Mouse (Mus musculus) adrenal gland, adult 18-20 months (tissue): ENCODE measurements at regions not wholly inside any gene's neighbourhood (a gene's known extent, or its start where the extent isn't known, plus 50 kb on each side); places are given as distances from the start of the nearest gene placed in this dataset.
"Not testable (repeated sequence)": the region's sequence is repeated elsewhere in the genome, so short reads cannot be mapped to it uniquely, and the experiment has no call there.

Source experiments
- DNase-seq, 2 experiments: peaks; one replicate each; pipeline ENCODE4 v3.0.0; 2021 to 2022; ENCODE audit warnings: low spot score in 2 of 2

DNA sequence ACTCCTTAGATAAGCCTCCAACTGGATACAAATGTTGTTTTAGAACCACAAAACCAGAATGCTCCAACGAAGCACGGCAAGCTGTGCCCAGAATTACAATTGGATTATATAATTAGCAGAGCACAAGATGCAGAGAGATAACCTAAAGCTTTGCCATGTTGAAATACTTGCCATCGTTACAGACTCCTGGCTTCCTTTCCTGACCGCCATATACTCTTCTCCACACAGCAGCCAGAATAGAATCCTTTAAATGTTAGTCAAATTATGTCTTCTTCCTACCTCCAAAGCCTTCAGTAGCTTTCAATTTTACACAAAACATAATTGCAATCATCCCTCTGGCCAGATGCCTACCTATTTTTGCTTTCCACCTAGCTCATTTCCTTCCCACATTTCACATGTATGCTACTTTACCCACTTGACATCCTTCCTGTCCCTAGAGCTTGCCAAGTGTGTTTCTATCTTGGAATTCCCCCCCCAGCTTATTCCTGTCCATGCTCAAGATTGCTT is 52.8 kb upstream of the G2e3 start:
- DNase-seq, result no peak

DNA sequence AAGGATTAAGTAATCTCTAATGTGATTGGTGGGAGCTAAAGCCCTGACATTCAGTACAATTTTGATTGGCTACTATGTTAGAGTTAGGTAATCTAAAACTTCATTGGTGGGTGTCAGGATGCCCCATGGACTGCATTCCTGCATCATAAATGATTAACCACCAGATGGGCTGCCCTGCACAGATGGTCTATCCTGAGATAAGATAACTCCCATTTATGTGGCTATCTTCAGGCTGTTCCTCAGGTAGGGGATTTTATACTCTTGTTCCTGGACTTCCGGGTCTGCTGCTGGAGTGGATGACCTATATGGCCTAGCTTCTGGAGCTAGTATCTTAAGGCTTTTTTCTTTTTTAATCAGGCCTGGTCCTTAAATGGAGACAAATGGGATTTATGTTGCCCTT is 69.5 kb upstream of the G2e3 start:
- DNase-seq, result no peak

GRCm38 (mm10) chr12:51275818-51276538 is 71.9 kb upstream of the G2e3 start:
- no peak for DNase-seq

- no peak for DNase-seq
Observed at GRCm38 (mm10) chr12:51273486-51273885, 74.4 kb upstream of the G2e3 start.

DNA sequence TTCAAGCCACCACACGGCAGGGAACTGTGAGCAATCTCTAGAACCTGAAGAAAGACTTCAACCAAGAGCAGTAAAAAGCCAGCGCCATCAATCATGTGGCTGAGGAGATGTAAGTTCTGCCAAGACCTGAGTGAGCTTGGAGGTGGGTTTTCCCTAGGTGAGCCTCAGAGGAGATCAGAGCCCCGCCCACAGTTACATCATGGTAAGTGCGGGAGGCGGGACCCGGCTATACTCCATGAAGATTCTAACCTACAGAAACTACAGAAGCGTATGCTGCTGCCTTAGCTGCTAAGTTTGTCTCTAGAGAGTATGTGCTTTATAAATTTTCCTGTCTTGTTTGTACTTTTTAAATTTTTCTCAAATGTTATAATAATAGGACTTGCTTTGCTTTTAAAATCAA is 105.0 kb upstream of the G2e3 start:
- no peak for DNase-seq

DNA sequence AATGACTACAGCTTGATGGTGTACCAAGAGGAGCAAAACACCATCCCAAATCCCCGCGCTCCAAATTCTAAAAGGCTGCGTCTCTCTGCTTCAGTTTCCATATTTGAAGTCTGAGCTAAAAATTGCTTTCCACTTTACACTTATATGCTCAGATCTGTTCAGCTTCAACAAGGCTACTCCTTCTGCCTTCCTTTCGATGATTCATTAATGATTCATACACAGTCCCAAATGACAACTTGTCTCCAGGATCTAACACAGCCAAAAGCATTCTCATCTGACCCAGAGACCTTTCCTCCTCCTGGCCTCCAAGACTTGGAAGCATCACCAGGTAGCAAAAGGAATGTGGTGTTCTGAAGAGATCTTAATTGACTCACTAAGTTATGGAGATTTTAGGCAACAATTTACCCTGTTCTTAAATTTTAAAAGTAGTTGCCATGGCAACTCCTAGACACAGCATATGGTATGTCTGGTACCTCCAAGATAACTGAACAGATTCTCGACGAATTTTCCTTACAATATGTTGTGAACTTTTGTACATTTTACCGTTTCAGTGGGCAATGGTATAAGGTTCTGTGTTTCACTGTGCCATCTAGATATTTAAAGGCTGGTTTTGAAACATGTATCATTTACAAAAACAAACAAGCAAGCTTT is 106.6 kb upstream of the G2e3 start:
- peak in 1 of 2 experiments; percentile 5 for DNase-seq

DNA sequence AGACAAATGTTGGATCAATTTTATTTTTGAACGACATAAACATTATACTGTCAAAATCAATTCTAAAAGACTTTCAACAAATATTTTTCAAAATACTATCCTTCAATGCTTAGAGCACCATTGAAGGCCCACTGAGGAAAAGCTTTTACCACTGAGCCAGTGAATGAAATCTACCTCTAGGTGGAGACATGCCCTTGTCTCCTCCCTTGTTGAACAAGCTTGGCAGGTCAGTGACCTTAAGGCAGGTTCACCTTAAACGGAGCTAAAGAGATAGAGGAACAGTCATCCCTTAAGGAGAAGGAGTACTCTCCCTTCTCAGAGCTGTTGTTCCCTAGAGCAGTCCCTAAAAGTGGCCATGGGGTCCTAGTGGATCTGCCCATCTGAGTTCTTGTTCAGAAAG is 136.2 kb upstream of the G2e3 start:
- DNase-seq, result no peak

DNA sequence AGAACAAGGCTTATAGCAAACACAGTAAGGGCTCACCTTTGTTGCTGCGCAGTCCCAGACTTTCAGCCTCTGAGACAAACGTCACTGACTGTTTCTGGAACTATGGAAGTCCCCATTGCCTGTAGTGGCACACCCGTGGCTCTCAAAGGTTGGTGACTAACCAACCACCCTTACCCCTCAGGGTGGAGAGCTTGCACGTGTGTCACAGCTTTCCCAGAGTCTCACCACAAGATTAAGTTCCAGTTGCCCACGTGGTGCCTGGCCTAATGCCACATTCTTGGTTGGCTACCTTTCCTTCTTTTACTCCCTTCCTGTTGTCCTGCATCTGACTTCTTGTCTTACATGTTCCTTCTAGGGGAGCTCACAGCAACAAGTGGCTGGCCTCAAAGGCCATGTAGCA is 151.6 kb upstream of the G2e3 start:
- DNase-seq, result no peak

- DNase-seq, result no peak
Observed at GRCm38 (mm10) chr12:51195136-51195535, 152.7 kb upstream of the G2e3 start.

GRCm38 (mm10) chr12:51190754-51191153 is 157.1 kb upstream of the G2e3 start:
- no peak for DNase-seq

DNA sequence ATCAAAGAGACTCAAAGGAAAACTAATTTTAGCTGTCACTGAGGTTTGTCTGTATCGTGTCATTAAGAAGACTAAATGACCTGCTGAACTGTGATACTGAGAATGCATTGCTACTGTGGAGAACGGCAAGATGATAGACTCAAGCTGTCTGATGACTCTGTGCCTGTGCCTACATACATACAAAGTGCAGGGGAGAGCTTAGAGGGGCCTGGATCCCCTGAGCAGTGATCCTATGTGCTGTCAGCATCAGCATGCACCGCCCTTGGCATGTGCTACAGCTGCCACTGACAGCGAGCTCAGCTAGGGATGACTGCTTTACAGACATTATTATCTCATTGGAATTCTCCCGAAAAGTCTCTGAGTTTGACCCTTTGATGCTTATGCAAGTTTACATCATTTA is 157.7 kb upstream of the G2e3 start:
- no peak for DNase-seq

DNA sequence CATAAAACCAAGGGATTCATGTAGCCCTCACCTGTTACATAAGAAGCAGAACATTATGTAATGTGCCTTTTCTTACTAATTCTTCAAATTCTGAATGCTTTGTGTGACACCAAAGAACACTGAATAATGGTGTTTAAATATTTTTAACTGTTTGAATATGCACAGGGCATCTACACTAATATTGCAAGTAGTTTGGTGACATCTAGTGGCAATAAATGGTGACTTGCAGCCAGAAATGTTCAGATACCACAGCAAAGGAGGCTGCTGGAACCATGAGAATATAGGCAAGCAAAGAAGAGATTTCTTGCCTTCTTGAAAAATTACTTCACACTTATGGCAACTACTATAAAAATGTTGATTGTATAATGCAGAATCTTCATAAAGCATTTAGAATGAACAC is 159.6 kb upstream of the G2e3 start:
- no peak for DNase-seq

DNA sequence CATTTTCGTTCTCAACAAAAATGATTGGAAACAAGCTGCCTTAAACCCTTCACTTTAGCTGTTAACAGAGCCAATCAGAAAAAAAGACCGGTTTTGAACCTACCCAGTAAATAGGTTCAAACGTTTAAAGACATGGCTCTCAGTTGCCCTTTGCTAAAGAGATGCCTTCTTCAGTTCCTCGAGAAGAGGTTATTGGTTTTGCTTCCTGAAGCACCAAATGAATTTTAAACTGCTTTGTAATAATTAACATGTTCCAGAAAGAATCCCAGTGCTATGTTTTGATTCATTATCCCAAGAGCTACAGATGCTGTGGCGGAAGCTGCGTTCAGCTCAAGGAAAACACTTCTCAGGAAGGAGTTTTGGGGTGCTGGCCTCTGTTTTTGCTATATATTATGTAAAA is 160.1 kb upstream of the G2e3 start:
- DNase-seq, result no peak

DNA sequence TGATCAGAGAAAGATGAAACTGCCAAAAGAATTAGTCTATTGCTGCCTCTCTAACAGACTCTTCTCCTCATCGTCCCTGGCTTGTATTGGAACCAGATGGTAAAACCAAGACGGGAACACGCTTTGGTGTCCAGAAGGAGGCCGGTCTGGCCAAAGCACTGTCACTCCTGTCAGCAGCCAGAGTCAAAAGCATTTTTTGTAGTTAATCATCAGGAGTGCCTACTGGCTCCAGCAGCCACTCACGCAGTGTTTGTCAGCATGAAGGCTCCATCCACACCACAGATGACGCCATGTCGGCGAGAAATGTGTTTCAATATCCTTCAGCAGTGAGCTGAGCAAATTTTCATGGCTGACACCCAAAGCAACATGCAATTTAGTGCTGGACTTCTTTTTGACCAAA is 162.1 kb upstream of the G2e3 start:
- no peak for DNase-seq

DNA sequence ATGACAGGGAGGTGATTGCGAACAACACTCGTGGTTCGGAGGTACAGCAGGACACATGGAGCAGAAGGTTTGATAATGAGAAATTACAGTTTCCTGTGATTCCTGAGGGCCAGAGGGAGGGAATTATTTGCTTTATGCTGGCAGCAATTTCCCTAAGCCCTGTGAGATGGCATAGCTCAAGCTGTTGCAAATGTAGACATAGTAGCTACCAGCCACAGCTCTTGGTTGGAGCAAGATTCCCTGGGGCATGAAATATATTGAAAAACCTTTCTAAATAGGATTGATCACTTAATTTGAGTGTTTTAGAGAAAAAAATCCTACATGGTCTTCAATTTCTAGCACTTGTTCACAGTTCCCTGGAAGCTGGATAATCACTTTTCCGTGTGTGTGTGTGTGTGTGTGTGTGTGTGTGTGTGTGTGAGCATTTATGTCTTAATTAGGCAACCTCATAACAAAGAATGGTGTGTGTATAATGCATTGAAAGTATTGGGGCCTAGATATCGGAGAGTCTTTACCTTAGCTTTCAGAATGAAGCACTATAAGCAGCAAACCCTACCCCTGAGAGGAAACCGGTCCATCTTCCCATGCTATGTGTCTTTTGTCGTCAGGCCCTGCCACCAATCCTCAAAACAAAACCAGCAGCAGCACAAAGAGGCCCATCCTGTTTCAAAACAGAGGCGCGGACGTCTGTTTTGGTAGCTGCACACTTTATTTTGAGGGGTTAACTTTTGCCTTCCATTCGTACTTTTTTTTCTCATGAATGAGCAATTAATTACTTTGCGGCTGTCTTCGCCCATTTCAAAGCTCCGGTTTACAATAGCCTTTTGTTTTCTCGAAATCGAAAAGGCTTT is 172.7 kb upstream of the G2e3 start:
- no peak for DNase-seq

DNA sequence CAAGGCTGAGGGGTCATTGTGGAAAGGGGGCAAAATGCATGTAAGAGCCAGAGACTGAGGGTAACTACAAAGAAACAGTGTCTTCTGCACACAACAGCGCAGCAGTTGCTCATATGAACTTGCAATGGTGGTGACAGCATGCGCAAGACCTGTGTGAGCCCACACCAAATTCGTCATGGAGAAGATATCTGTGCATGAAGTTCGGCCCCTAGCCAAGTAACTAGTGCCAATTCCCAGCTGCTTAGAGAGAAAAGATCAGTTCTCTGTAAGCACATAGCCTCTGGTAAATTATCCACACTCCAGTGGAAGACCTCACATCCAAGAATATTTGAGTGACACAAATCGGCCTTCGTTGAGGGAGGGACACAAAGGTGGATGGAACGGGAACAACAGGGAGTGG is 182.7 kb upstream of the G2e3 start:
- no peak for DNase-seq

GRCm38 (mm10) chr12:51160995-51161394 is 186.9 kb upstream of the G2e3 start:
- no peak for DNase-seq

DNA sequence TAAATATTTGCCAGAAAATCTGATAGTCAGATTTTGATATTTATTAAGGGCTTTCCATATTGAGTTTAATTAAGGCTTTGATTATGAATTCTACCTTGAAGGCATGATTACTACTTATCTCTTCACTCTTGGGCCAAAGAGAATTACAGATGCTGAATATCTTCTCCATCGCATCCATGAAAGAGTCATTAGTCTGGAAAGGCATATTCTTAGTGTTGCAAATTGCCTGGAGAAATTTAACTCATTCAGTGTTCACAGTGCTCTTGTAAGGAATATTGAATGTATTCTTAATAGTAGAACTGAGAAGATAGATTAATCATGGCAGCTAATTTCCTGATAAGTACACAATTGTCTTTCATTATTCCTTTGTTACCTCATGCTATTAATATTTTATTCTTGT is 187.7 kb upstream of the G2e3 start:
- DNase-seq, result no peak

- DNase-seq, result no peak
Observed at GRCm38 (mm10) chr12:51147963-51148362, 199.9 kb upstream of the G2e3 start.

DNA sequence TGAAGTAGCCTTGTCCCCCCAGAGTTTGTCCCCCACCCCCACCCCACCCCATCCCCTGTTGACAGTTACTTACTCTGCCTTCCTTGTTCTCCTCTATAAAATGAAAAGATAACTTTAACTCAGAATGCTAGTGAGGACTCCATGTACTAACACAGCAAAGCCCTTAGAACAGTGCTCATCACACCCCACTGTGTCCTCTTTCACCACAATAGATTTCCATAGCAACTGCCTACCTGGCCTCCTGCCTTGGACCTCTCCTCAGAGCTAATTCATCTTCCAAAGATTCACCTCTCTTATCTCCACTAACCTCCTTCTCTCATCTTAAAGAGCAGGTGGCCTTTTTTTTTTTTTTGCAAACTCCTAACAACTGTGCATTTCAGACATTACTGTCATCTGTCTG is 204.0 kb upstream of the G2e3 start:
- DNase-seq, result no peak

- no peak for DNase-seq
Observed at GRCm38 (mm10) chr12:51143196-51143595, 204.7 kb upstream of the G2e3 start.

GRCm38 (mm10) chr12:51133676-51134075 is 214.2 kb upstream of the G2e3 start:
- not testable (repeated sequence) for DNase-seq
